Mouse (Mus musculus): ENCODE results near the gene Ifitm2. TPM values are rescaled to one million over a fixed set of nuclear protein-coding genes. Genes with fewer than 3 reads are reported as not detected.
A peak's percentile ranks its signal among the peaks of the same experiment; 100 is the strongest.
"Not testable (repeated sequence)": the region's sequence is repeated elsewhere in the genome, so short reads cannot be mapped to it uniquely, and the experiment has no call there.

Ifitm2 gene
- polyA plus RNA-seq, 1 experiment from 2014 or later, result 1,048 TPM

DNA sequence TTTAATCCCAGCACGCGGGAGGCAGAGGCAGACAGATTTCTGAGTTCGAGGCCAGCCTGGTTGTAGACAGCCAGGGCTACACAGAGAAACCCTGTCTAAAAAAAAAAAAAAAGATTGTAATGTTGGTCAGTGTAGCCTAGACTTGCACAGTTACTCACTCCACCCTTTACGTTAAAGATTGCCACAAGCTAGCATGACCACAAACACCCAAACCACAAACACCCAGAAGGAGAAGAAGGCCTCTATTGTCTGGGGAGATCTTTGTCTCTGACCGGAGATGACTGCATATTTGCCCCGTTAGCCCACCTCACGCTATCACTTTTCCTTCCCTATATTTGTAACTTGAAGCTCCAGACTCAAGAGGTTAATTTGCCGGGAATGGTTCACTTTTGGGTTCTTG is 25.9 kb upstream of the Ifitm2 start:
- Histone ChIP-seq H3K9ac (ENCODE audit: low read length) (no peak overlapping the region), H3K9me3 (ENCODE audit: control insufficient read depth, low read length) (no peaks in the 10 kb centered on the region), H3K27me3 (ENCODE audit: control insufficient read depth, insufficient read depth, low read length) (no peaks in the 10 kb centered on the region), H3K4me3 (ENCODE audit: low read depth, low read length) (no peak overlapping the region), H3K36me3 (ENCODE audit: control insufficient read depth, insufficient read depth, low read length) (no peaks in the 10 kb centered on the region), H3K4me1 (replicated peaks; ENCODE audit: control insufficient read depth, insufficient read depth) (no peaks in the 10 kb centered on the region), H3K27ac (replicated peaks) (no peak overlapping the region), H3K4me2 (replicated peaks; ENCODE audit: low read depth) (no peak overlapping the region)
- 86% methylated on average over 8 of the region's 8 CpGs for WGBS
- DNase-seq (ENCODE audit: low spot score), result no peak
- no peak for ATAC-seq (ENCODE audit: low FRiP score, low TSS enrichment)
- TF ChIP-seq EP300 (optimal IDR thresholded peaks at IDR 0.05) (no peak), CTCF (IDR thresholded peaks at IDR 0.05; ENCODE audit: low read depth) (no peak)

DNA sequence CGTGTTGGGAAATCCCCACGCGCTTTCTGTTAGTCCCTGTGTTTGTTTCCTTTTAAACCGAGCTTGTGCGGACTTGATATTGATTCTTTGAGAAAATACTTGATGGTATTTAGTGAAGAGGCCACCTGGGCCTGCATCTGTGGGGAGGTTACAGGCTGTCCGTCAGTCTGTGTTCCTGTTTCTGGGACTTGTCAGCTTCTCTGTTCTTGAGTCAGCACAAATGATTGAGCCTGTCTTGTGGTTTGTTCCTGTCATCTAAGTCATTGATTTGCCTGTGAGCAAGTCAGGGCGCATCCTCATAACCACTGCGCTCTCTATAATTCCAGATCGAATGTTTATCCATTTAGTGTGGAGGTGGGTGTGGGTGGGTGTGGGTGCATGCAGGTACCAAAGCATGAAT is 20.9 kb upstream of the Ifitm2 start:
- H3K27ac ChIP-seq (replicated peaks); H3K27me3 ChIP-seq (ENCODE audit: control insufficient read depth, insufficient read depth, low read length); H3K4me2 ChIP-seq (replicated peaks; ENCODE audit: low read depth); H3K9ac ChIP-seq (ENCODE audit: low read length); H3K9me3 ChIP-seq (ENCODE audit: control insufficient read depth, low read length); H3K4me1 ChIP-seq (replicated peaks; ENCODE audit: control insufficient read depth, insufficient read depth); H3K4me3 ChIP-seq (ENCODE audit: low read depth, low read length); ATAC-seq (ENCODE audit: low FRiP score, low TSS enrichment); H3K36me3 ChIP-seq (ENCODE audit: control insufficient read depth, insufficient read depth, low read length); DNase-seq (ENCODE audit: low spot score): not testable (repeated sequence)
- WGBS, result 80% methylated on average over 9 of the region's 9 CpGs

DNA sequence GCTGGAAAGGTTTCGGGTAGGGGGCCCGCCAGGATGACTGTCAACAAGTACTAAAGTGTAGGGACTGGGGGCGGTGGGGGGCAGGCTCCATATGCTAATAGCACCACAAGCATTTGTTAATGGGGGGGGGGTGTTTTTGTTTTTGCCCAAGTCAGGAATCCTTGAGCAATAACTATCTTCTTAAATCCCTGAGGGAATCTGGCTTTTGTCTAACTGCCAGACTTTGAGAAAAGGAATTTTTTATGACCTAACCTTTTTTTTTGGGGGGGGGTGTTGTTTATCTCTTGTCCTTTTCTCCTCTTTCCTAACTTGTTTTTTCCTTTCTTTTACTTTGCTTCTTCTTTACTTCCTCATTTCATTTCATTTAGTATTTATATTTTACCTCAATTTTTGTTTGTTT is 19.7 kb upstream of the Ifitm2 start:
- ATAC-seq (ENCODE audit: low FRiP score, low TSS enrichment) (no peak), DNase-seq (ENCODE audit: low spot score) (no peak)
- Histone ChIP-seq H3K27ac (replicated peaks) (no peak overlapping the region), H3K9me3 (ENCODE audit: control insufficient read depth, low read length) (no peaks in the 10 kb centered on the region), H3K4me2 (replicated peaks; ENCODE audit: low read depth) (no peak overlapping the region), H3K9ac (ENCODE audit: low read length) (no peak overlapping the region), H3K4me1 (replicated peaks; ENCODE audit: control insufficient read depth, insufficient read depth) (peaks cover 10% of the 10 kb centered on the region), H3K36me3 (ENCODE audit: control insufficient read depth, insufficient read depth, low read length) (no peaks in the 10 kb centered on the region), H3K4me3 (ENCODE audit: low read depth, low read length) (no peak overlapping the region), H3K27me3 (ENCODE audit: control insufficient read depth, insufficient read depth, low read length) (no peaks in the 10 kb centered on the region)
- WGBS, result 39% methylated on average over 3 of the region's 3 CpGs
- TF ChIP-seq EP300 (optimal IDR thresholded peaks at IDR 0.05), result no peak
- no peak for TF ChIP-seq CTCF (IDR thresholded peaks at IDR 0.05; ENCODE audit: low read depth)

DNA sequence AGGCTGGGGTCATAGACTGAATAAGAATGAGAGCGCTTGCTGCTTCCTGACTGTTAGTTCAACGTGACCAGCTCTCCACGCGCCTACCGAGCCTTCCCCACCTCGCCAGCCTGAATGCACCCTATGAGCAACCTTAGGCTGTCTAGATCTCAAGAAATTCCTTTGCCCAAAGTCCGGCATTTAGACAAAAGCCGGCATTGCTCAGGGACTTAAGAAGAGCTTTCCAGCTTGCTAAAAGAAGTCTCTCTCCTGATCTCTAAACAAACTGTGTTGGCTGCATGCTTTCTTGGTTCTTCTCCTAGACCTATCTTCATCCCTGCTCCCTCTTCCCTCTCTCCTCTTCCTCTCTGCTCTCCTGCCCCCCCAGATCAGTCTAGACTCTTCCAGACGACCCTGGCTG is 19.2 kb upstream of the Ifitm2 start:
- Histone ChIP-seq H3K9me3 (ENCODE audit: control insufficient read depth, low read length) (no peaks in the 10 kb centered on the region), H3K9ac (ENCODE audit: low read length) (no peak overlapping the region), H3K27ac (replicated peaks) (peak overlapping the region; percentile 50), H3K36me3 (ENCODE audit: control insufficient read depth, insufficient read depth, low read length) (no peaks in the 10 kb centered on the region), H3K4me1 (replicated peaks; ENCODE audit: control insufficient read depth, insufficient read depth) (peaks cover 10% of the 10 kb centered on the region), H3K27me3 (ENCODE audit: control insufficient read depth, insufficient read depth, low read length) (no peaks in the 10 kb centered on the region), H3K4me2 (replicated peaks; ENCODE audit: low read depth) (no peak overlapping the region), H3K4me3 (ENCODE audit: low read depth, low read length) (no peak overlapping the region)
- TF ChIP-seq EP300 (optimal IDR thresholded peaks at IDR 0.05), result no peak
- no peak for TF ChIP-seq CTCF (IDR thresholded peaks at IDR 0.05; ENCODE audit: low read depth)
- ATAC-seq (ENCODE audit: low FRiP score, low TSS enrichment) (no peak), DNase-seq (ENCODE audit: low spot score) (no peak)
- WGBS, result 25% methylated on average over 9 of the region's 9 CpGs

DNA sequence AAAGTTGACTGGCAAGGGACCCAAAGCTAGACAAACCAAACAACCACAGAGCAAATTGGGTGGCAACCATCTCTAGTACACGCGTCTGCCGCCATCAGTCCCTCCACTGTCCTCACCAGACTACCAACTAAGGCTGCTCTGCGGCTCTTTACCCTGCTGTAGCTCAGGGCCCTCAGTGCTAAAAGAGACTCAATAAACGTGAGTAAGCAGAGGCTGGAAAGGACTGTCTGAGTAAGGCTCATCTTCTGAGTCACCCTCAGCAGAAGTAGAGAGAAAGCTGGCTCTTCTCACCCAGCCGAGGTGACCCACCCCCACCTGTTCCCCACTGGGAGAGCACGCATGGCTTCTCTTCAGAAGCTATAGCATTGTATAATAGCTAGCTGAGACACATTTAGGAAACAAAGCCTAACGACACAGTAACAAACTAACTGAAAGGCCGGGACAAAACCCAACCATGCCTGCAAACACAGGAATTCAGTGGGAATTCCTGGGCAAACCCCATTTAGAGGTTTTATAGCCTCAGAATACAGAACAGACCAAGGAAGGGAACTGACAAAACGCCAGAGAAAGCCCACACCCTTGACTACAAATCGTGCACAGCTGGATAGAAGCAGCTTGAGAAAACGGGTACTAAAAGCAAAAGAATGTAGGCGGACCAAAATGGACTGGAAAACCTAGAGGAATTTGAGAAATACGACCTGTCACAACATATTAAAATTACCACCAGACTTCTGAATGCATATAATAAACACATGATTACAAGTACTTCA is 17.8 kb upstream of the Ifitm2 start:
- no peak overlapping the region for H3K4me2 ChIP-seq (replicated peaks; ENCODE audit: low read depth)
- 36% methylated on average over 14 of the region's 14 CpGs for WGBS
- DNase-seq (ENCODE audit: low spot score) (no peak), ATAC-seq (ENCODE audit: low FRiP score, low TSS enrichment) (no peak)
- peaks cover 12% of the 10 kb centered on the region for H3K4me1 ChIP-seq (replicated peaks; ENCODE audit: control insufficient read depth, insufficient read depth)
- H3K9me3 ChIP-seq (ENCODE audit: control insufficient read depth, low read length), result no peaks in the 10 kb centered on the region
- no peak overlapping the region for H3K4me3 ChIP-seq (ENCODE audit: low read depth, low read length)
- H3K36me3 ChIP-seq (ENCODE audit: control insufficient read depth, insufficient read depth, low read length), result no peaks in the 10 kb centered on the region
- no peaks in the 10 kb centered on the region for H3K27me3 ChIP-seq (ENCODE audit: control insufficient read depth, insufficient read depth, low read length)
- H3K9ac ChIP-seq (ENCODE audit: low read length), result no peak overlapping the region
- peak overlapping the region; percentile 49 for H3K27ac ChIP-seq (replicated peaks)
- TF ChIP-seq EP300 (optimal IDR thresholded peaks at IDR 0.05), result no peak
- no peak for TF ChIP-seq CTCF (IDR thresholded peaks at IDR 0.05; ENCODE audit: low read depth)

DNA sequence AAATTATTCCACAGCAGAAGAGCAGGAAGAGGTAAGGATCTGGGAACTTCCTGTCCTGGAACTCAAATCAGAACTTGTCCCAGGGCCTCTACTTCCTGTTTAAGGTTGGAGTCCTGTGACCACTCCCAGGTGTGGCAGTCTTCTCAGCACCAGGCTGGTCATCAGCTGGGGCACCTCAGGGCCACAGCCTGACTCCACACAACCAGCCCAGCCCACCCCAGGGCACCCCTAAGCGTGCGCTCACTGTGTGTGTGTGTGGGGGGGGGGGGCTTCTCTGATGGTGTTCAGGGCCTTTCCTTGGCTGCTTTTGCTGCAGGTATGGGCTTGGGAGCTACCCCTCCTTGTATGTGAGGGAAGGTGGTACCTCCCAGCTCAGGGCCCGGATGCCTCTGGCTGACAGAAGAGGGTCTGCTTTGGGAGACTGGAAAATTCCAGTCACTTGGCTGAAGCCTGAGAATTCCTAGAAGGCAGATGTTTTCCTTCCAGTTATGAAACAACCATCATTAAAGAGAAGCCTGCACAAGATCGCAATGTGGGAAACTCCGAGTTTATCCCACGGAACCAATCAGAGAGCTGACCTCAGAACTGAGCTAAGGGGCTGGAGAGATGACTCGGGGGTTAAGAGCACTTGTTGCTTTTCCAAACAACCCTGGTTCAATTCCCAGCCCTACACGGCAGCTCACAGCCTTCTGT is 15.8 kb upstream of the Ifitm2 start:
- peak overlapping the region; percentile 91 for H3K27ac ChIP-seq (replicated peaks)
- 48% methylated on average over 8 of the region's 8 CpGs for WGBS
- no peaks in the 10 kb centered on the region for H3K27me3 ChIP-seq (ENCODE audit: control insufficient read depth, insufficient read depth, low read length)
- no peaks in the 10 kb centered on the region for H3K9me3 ChIP-seq (ENCODE audit: control insufficient read depth, low read length)
- peaks cover 15% of the 10 kb centered on the region for H3K4me1 ChIP-seq (replicated peaks; ENCODE audit: control insufficient read depth, insufficient read depth)
- H3K36me3 ChIP-seq (ENCODE audit: control insufficient read depth, insufficient read depth, low read length), result no peaks in the 10 kb centered on the region
- peak overlapping the region; percentile 3; the same call in 1 of the 2 replicates for H3K4me2 ChIP-seq (replicated peaks; ENCODE audit: low read depth)
- TF ChIP-seq EP300 (optimal IDR thresholded peaks at IDR 0.05) (no peak), CTCF (IDR thresholded peaks at IDR 0.05; ENCODE audit: low read depth) (no peak)
- DNase-seq (ENCODE audit: low spot score) (no peak), ATAC-seq (ENCODE audit: low FRiP score, low TSS enrichment) (peak; percentile 61)
- no peak overlapping the region for H3K4me3 ChIP-seq (ENCODE audit: low read depth, low read length)
- no peak overlapping the region for H3K9ac ChIP-seq (ENCODE audit: low read length)
